Mouse (Mus musculus): ENCODE measurements around the gene Serp2. TPM values are rescaled to one million over a fixed set of nuclear protein-coding genes. Genes with fewer than 3 reads are reported as not detected.
A peak's percentile ranks its signal among the peaks of the same experiment; 100 is the strongest.

Serp2 gene
- polyA plus RNA-seq, 1 experiment from 2014 or later, result 5.1 TPM

GRCm38 (mm10) chr14:76598518-76599216 is 42.0 kb upstream of the Serp2 start:
- no peaks in the 10 kb centered on the region for H3K9me3 ChIP-seq (ENCODE audit: low read length)
- ATAC-seq (peak; percentile 89), DNase-seq (ENCODE audit: low spot score) (peak; percentile 87)
- peaks cover 7% of the 10 kb centered on the region; the same call in 1 of the 2 replicates for H3K4me1 ChIP-seq (ENCODE audit: insufficient read depth, low read depth, low read length)
- H3K4me2 ChIP-seq (replicated peaks; ENCODE audit: low read depth, low read length), result peak overlapping the region; percentile 52
- WGBS, result 5% methylated on average over 12 of the region's 12 CpGs
- TF ChIP-seq EP300 (IDR thresholded peaks at IDR 0.05), result 0 out of 2 replicates have a peak, but pooled peaks have one; percentile 22
- no peak for TF ChIP-seq CTCF (IDR thresholded peaks at IDR 0.05)
- 0 out of 2 replicates have a peak overlapping the region, but pooled peaks have one; percentile 8 for H3K9ac ChIP-seq (replicated peaks; ENCODE audit: low read depth)
- no peaks in the 10 kb centered on the region for H3K27me3 ChIP-seq (replicated peaks; ENCODE audit: insufficient read depth, low read length)
- H3K27ac ChIP-seq (ENCODE audit: low read length), result peak overlapping the region; percentile 60
- peak overlapping the region; percentile 6; the same call in 1 of the 2 replicates for H3K4me3 ChIP-seq (ENCODE audit: low read depth, low read length)
- H3K36me3 ChIP-seq (ENCODE audit: insufficient read depth, low read length), result no peaks in the 10 kb centered on the region

- no peak overlapping the region for H3K4me3 ChIP-seq (ENCODE audit: low read depth, low read length)
- no peak for TF ChIP-seq EP300 (IDR thresholded peaks at IDR 0.05)
- no peak for TF ChIP-seq CTCF (IDR thresholded peaks at IDR 0.05)
- no peaks in the 10 kb centered on the region for H3K27me3 ChIP-seq (replicated peaks; ENCODE audit: insufficient read depth, low read length)
- DNase-seq (ENCODE audit: low spot score), result peak; percentile 39
- H3K4me1 ChIP-seq (ENCODE audit: insufficient read depth, low read depth, low read length), result peaks cover 7% of the 10 kb centered on the region; the same call in 1 of the 2 replicates
- no peaks in the 10 kb centered on the region for H3K9me3 ChIP-seq (ENCODE audit: low read length)
- peak overlapping the region; percentile 52; the same call in 1 of the 2 replicates for H3K4me2 ChIP-seq (replicated peaks; ENCODE audit: low read depth, low read length)
- H3K27ac ChIP-seq (ENCODE audit: low read length), result peak overlapping the region; percentile 66; the same call in 1 of the 2 replicates
- H3K36me3 ChIP-seq (ENCODE audit: insufficient read depth, low read length), result no peaks in the 10 kb centered on the region
- peak; percentile 44 for ATAC-seq
- no peak overlapping the region for H3K9ac ChIP-seq (replicated peaks; ENCODE audit: low read depth)
Measured at GRCm38 (mm10) chr14:76597751-76598150, 41.1 kb upstream of the Serp2 start.

GRCm38 (mm10) chr14:76595048-76595859 is 38.6 kb upstream of the Serp2 start:
- Histone ChIP-seq H3K9ac (replicated peaks; ENCODE audit: low read depth) (no peak overlapping the region), H3K36me3 (ENCODE audit: insufficient read depth, low read length) (no peaks in the 10 kb centered on the region), H3K9me3 (ENCODE audit: low read length) (no peaks in the 10 kb centered on the region), H3K27me3 (replicated peaks; ENCODE audit: insufficient read depth, low read length) (no peaks in the 10 kb centered on the region), H3K4me1 (ENCODE audit: insufficient read depth, low read depth, low read length) (peaks cover 7% of the 10 kb centered on the region; the same call in 1 of the 2 replicates), H3K4me2 (replicated peaks; ENCODE audit: low read depth, low read length) (no peak overlapping the region), H3K27ac (ENCODE audit: low read length) (no peak overlapping the region), H3K4me3 (ENCODE audit: low read depth, low read length) (no peak overlapping the region)
- no peak for DNase-seq (ENCODE audit: low spot score)
- no peak for ATAC-seq
- no peak for TF ChIP-seq CTCF (IDR thresholded peaks at IDR 0.05)
- TF ChIP-seq EP300 (IDR thresholded peaks at IDR 0.05), result peak; percentile 35
- 51% methylated on average over 9 of the region's 9 CpGs for WGBS

GRCm38 (mm10) chr14:76594351-76594885 is 37.7 kb upstream of the Serp2 start:
- no peak for ATAC-seq
- TF ChIP-seq CTCF (IDR thresholded peaks at IDR 0.05) (no peak), EP300 (IDR thresholded peaks at IDR 0.05) (no peak)
- no peak for DNase-seq (ENCODE audit: low spot score)
- Histone ChIP-seq H3K27ac (ENCODE audit: low read length) (no peak overlapping the region), H3K4me1 (ENCODE audit: insufficient read depth, low read depth, low read length) (peaks cover 7% of the 10 kb centered on the region; the same call in 1 of the 2 replicates), H3K4me3 (ENCODE audit: low read depth, low read length) (no peak overlapping the region), H3K9ac (replicated peaks; ENCODE audit: low read depth) (no peak overlapping the region), H3K9me3 (ENCODE audit: low read length) (no peaks in the 10 kb centered on the region), H3K36me3 (ENCODE audit: insufficient read depth, low read length) (no peaks in the 10 kb centered on the region), H3K27me3 (replicated peaks; ENCODE audit: insufficient read depth, low read length) (no peaks in the 10 kb centered on the region), H3K4me2 (replicated peaks; ENCODE audit: low read depth, low read length) (no peak overlapping the region)
- WGBS, result 60% methylated on average over 6 of the region's 6 CpGs

- H3K4me2 ChIP-seq (replicated peaks; ENCODE audit: low read depth, low read length), result no peak overlapping the region
- WGBS, result 75% methylated on average over 15 of the region's 15 CpGs
- DNase-seq (ENCODE audit: low spot score), result no peak
- no peak overlapping the region for H3K27ac ChIP-seq (ENCODE audit: low read length)
- H3K9me3 ChIP-seq (ENCODE audit: low read length), result no peaks in the 10 kb centered on the region
- H3K4me3 ChIP-seq (ENCODE audit: low read depth, low read length), result no peak overlapping the region
- TF ChIP-seq CTCF (IDR thresholded peaks at IDR 0.05) (no peak), EP300 (IDR thresholded peaks at IDR 0.05) (no peak)
- ATAC-seq, result no peak
- H3K4me1 ChIP-seq (ENCODE audit: insufficient read depth, low read depth, low read length), result peaks cover 5% of the 10 kb centered on the region; the same call in 1 of the 2 replicates
- no peak overlapping the region for H3K9ac ChIP-seq (replicated peaks; ENCODE audit: low read depth)
- H3K27me3 ChIP-seq (replicated peaks; ENCODE audit: insufficient read depth, low read length), result no peaks in the 10 kb centered on the region
- H3K36me3 ChIP-seq (ENCODE audit: insufficient read depth, low read length), result no peaks in the 10 kb centered on the region
Measured at GRCm38 (mm10) chr14:76593630-76594193, 37.0 kb upstream of the Serp2 start.

- no peak overlapping the region for H3K4me2 ChIP-seq (replicated peaks; ENCODE audit: low read depth, low read length)
- 76% methylated on average over 12 of the region's 12 CpGs for WGBS
- no peaks in the 10 kb centered on the region for H3K4me1 ChIP-seq (ENCODE audit: insufficient read depth, low read depth, low read length)
- no peak overlapping the region for H3K4me3 ChIP-seq (ENCODE audit: low read depth, low read length)
- TF ChIP-seq CTCF (IDR thresholded peaks at IDR 0.05), result no peak
- no peak for TF ChIP-seq EP300 (IDR thresholded peaks at IDR 0.05)
- no peak for ATAC-seq
- H3K27me3 ChIP-seq (replicated peaks; ENCODE audit: insufficient read depth, low read length), result no peaks in the 10 kb centered on the region
- no peaks in the 10 kb centered on the region for H3K9me3 ChIP-seq (ENCODE audit: low read length)
- H3K27ac ChIP-seq (ENCODE audit: low read length), result no peak overlapping the region
- H3K36me3 ChIP-seq (ENCODE audit: insufficient read depth, low read length), result no peaks in the 10 kb centered on the region
- DNase-seq (ENCODE audit: low spot score), result no peak
- no peak overlapping the region for H3K9ac ChIP-seq (replicated peaks; ENCODE audit: low read depth)
Measured at GRCm38 (mm10) chr14:76592721-76593120, 36.0 kb upstream of the Serp2 start.
